Mouse (Mus musculus): ENCODE measurements around the gene Klhl29.

DNA sequence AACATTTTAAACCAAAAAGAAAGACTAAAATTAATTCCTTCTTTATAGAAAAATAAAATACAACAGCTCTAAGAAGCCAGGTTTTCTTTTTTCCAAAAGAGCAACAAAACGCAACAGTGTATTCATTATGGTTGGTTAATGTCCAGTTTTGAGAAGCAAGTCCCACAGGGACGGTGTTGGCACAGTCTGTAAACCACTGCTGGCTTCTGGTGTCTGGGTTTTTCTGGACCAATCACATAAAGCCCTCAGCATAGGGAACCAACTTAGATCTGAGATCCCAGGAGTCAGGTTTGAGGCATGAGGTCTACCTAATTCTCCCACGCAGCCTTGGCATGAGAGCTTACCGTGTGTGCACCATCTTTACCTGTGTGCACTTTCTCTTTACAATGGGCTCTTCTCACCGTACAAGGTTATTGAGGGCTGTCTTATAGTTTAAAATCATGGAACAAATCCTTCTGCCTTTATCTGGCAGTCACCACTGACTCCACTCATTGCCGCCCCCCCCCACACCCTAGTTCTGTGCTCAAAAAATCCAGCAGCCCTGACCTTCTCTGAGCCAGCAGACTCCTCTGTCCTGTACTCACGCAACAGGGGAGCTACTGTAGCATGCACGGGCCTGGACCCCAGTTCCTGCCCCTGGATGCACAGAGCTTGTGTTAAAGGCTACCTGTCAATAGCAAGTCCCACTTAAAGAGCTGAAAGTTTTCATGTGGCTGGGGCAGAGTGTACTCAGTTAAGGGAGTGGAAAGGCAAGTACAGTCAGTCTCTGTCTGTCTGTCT, 132.7 kb downstream of the Klhl29 start:
- TF ChIP-seq POLR2A (IDR thresholded peaks at IDR 0.05; ENCODE audit: borderline replicate concordance, low read depth, low read length) (no peak), CTCF (IDR thresholded peaks at IDR 0.05; ENCODE audit: low read depth, low read length) (no peak)
